Mouse (Mus musculus) CH12.LX (cell line): ENCODE results near the gene Otud5. TPM values are rescaled to one million over a fixed set of nuclear protein-coding genes. Genes with fewer than 3 reads are reported as not detected.

ENCODE experiments used
- DNase-seq: peaks from one replicate; pipeline ENCODE4 v3.0.0-alpha.2; 2013; ENCODE audit errors: extremely low read depth
- H3K27ac ChIP-seq: 2 replicates; pipeline ENCODE4 v1.5.1; 2012; ENCODE audit warnings: low read depth, mild to moderate bottlenecking, control low read depth, moderate library complexity; ENCODE audit not compliant: insufficient read depth
- H3K27me3 ChIP-seq: replicated peaks from 2 replicates; pipeline ENCODE3; 2012; ENCODE audit warnings: inconsistent platforms
- H3K36me3 ChIP-seq, 2 experiments: replicated peaks in 1 of 2; 2 replicates each; pipeline versions ENCODE3 to v1.6.1; 2012; ENCODE audit warnings: inconsistent platforms in 1 of 2, low read length in 1 of 2, mild to moderate bottlenecking in 1 of 2, mixed read lengths in 1 of 2, moderate library complexity in 1 of 2; ENCODE audit not compliant: control insufficient read depth in 1 of 2, insufficient read depth in 1 of 2
- H3K4me1 ChIP-seq, 2 experiments: 2 replicates each; pipeline ENCODE4 v1.6.1; 2012; ENCODE audit warnings: inconsistent platforms in 1 of 2, moderate library complexity in 1 of 2; ENCODE audit not compliant: insufficient read depth in 2 of 2, control insufficient read depth in 1 of 2
- H3K4me2 ChIP-seq: 2 replicates; pipeline ENCODE4 v1.6.1; 2012; ENCODE audit warnings: low read depth, mild to moderate bottlenecking, control low read depth; ENCODE audit not compliant: poor library complexity, insufficient read depth, severe bottlenecking
- H3K4me3 ChIP-seq, 3 experiments: fragments of 150-350 bp in 1 of 3; sonication (generic) in 1 of 3; replicated peaks in 1 of 3; 2 replicates each; pipeline versions ENCODE3 to v1.5.1; 2011 to 2012; ENCODE audit warnings: low read depth in 2 of 3, low read length in 2 of 3, mild to moderate bottlenecking in 2 of 3, moderate library complexity in 2 of 3, control low read depth in 1 of 3, improper control_type of control experiment in 1 of 3, inconsistent platforms in 1 of 3, mixed read lengths in 1 of 3; ENCODE audit not compliant: poor library complexity in 1 of 3
- H3K79me2 ChIP-seq: replicated peaks from 2 replicates; pipeline ENCODE4 v1.6.1; 2012; ENCODE audit warnings: mild to moderate bottlenecking, moderate library complexity; ENCODE audit not compliant: control insufficient read depth, poor library complexity, insufficient read depth, severe bottlenecking; ENCODE audit errors: extremely low read depth
- H3K9ac ChIP-seq: 2 replicates; pipeline ENCODE4 v1.6.1; 2012; ENCODE audit warnings: low read depth, mild to moderate bottlenecking, control low read depth, moderate library complexity; ENCODE audit not compliant: insufficient read depth
- H3K9me3 ChIP-seq: replicated peaks from 2 replicates; pipeline ENCODE3; 2012; ENCODE audit warnings: low read length, inconsistent platforms, mixed read lengths
- BHLHE40 ChIP-seq: IDR thresholded peaks from 2 replicates; pipeline ENCODE4 v1.6.1; 2011; ENCODE audit warnings: mild to moderate bottlenecking, low read depth, low read length, improper control_type of control experiment
- CHD1 ChIP-seq: IDR thresholded peaks from 2 replicates; pipeline ENCODE4 v1.6.1; 2012; ENCODE audit warnings: low read depth, low read length, improper control_type of control experiment, inconsistent platforms
- CHD2 ChIP-seq: IDR thresholded peaks from 2 replicates; pipeline ENCODE4 v1.6.1; 2011; ENCODE audit warnings: low read length, improper control_type of control experiment
- CTCF ChIP-seq, 2 experiments: IDR thresholded peaks in 1 of 2; conservative IDR thresholded peaks in 1 of 2; 2 replicates each; pipeline ENCODE4 v1.5.1; 2011 to 2012; ENCODE audit warnings: low read depth in 2 of 2, low read length in 2 of 2, improper control_type of control experiment in 1 of 2, inconsistent platforms in 1 of 2, mild to moderate bottlenecking in 1 of 2, moderate library complexity in 1 of 2
- E2F4 ChIP-seq: IDR thresholded peaks from 2 replicates; pipeline ENCODE4 v1.6.1; 2011; ENCODE audit warnings: low read depth, low read length, improper control_type of control experiment; ENCODE audit not compliant: insufficient replicate concordance
- ELF1 ChIP-seq: IDR thresholded peaks from 2 replicates; pipeline ENCODE4 v1.6.1; 2014; ENCODE audit warnings: low read depth, mild to moderate bottlenecking, inconsistent platforms, low read length, improper control_type of control experiment
- EP300 ChIP-seq: IDR thresholded peaks from 2 replicates; pipeline ENCODE4 v1.6.1; 2011; ENCODE audit warnings: low read length, improper control_type of control experiment
- ETS1 ChIP-seq: conservative IDR thresholded peaks from 2 replicates; pipeline ENCODE4 v1.6.1; 2012; ENCODE audit warnings: low read depth, mild to moderate bottlenecking, inconsistent platforms, low read length, improper control_type of control experiment, moderate library complexity
- GABPA ChIP-seq: IDR thresholded peaks from 2 replicates; pipeline ENCODE4 v1.6.1; 2012; ENCODE audit warnings: low read depth, low read length, improper control_type of control experiment, inconsistent platforms; ENCODE audit not compliant: insufficient replicate concordance
- HCFC1 ChIP-seq: IDR thresholded peaks from 2 replicates; pipeline ENCODE4 v1.6.1; 2012; ENCODE audit warnings: low read depth, mild to moderate bottlenecking, inconsistent platforms, low read length, improper control_type of control experiment
- IRF4 ChIP-seq: IDR thresholded peaks from 2 replicates; pipeline ENCODE4 v1.6.1; 2014; ENCODE audit warnings: low read depth, mild to moderate bottlenecking, inconsistent platforms, low read length, improper control_type of control experiment
- JUN ChIP-seq: IDR thresholded peaks from 2 replicates; pipeline ENCODE4 v1.6.1; 2011; ENCODE audit warnings: low read depth, mild to moderate bottlenecking, low read length, improper control_type of control experiment, moderate library complexity; ENCODE audit not compliant: insufficient read depth
- JUND ChIP-seq: conservative IDR thresholded peaks from 2 replicates; pipeline ENCODE4 v1.6.1; 2011; ENCODE audit warnings: low read depth, low read length, improper control_type of control experiment
- KAT2A ChIP-seq: IDR thresholded peaks from 2 replicates; pipeline ENCODE4 v1.6.1; 2012; ENCODE audit warnings: low read length, improper control_type of control experiment, inconsistent platforms; ENCODE audit not compliant: insufficient replicate concordance
- MAFK ChIP-seq: IDR thresholded peaks from 2 replicates; pipeline ENCODE4 v1.6.1; 2011; ENCODE audit warnings: low read length, improper control_type of control experiment; ENCODE audit not compliant: insufficient replicate concordance
- MAX ChIP-seq: IDR thresholded peaks from 2 replicates; pipeline ENCODE4 v1.6.1; 2011; ENCODE audit warnings: low read length, improper control_type of control experiment
- MAZ ChIP-seq: IDR thresholded peaks from 2 replicates; pipeline ENCODE4 v1.6.1; 2012; ENCODE audit warnings: low read depth, mild to moderate bottlenecking, inconsistent platforms, low read length, improper control_type of control experiment, moderate library complexity
- MXI1 ChIP-seq: IDR thresholded peaks from 2 replicates; pipeline ENCODE4 v1.6.1; 2011; ENCODE audit warnings: mild to moderate bottlenecking, low read depth, low read length, improper control_type of control experiment
- MYC ChIP-seq: IDR thresholded peaks from 2 replicates; pipeline ENCODE4 v1.6.1; 2011; ENCODE audit warnings: low read depth, mild to moderate bottlenecking, improper control_type of control experiment, low read length
- NELFE ChIP-seq: IDR thresholded peaks from 2 replicates; pipeline ENCODE4 v1.6.1; 2011; ENCODE audit warnings: low read depth, low read length, improper control_type of control experiment
- NRF1 ChIP-seq: IDR thresholded peaks from 2 replicates; pipeline ENCODE4 v1.6.1; 2014; ENCODE audit warnings: low read depth, mild to moderate bottlenecking, inconsistent platforms, low read length, improper control_type of control experiment, moderate library complexity
- PAX5 ChIP-seq: IDR thresholded peaks from 2 replicates; pipeline ENCODE4 v1.6.1; 2012; ENCODE audit warnings: low read length, inconsistent platforms, mixed read lengths
- POLR2A ChIP-seq: IDR thresholded peaks from 2 replicates; pipeline ENCODE4 v1.6.1; 2011; ENCODE audit warnings: low read depth, mild to moderate bottlenecking, improper control_type of control experiment, low read length
- POLR2AphosphoS2 ChIP-seq: IDR thresholded peaks from 2 replicates; pipeline ENCODE4 v1.6.1; 2011; ENCODE audit warnings: low read depth, low read length, improper control_type of control experiment
- RAD21 ChIP-seq: IDR thresholded peaks from 2 replicates; pipeline ENCODE4 v1.6.1; 2011; ENCODE audit warnings: low read depth, mild to moderate bottlenecking, low read length, improper control_type of control experiment, moderate library complexity
- RCOR1 ChIP-seq: conservative IDR thresholded peaks from 2 replicates; pipeline ENCODE4 v1.6.1; 2012; ENCODE audit warnings: low read depth, mild to moderate bottlenecking, inconsistent platforms, low read length, improper control_type of control experiment
- SIN3A ChIP-seq: IDR thresholded peaks from 2 replicates; pipeline ENCODE4 v1.6.1; 2012; ENCODE audit warnings: low read length, improper control_type of control experiment, inconsistent platforms
- SMC3 ChIP-seq: IDR thresholded peaks from 2 replicates; pipeline ENCODE4 v1.6.1; 2011; ENCODE audit warnings: low read depth, low read length, improper control_type of control experiment
- TBP ChIP-seq: conservative IDR thresholded peaks from 2 replicates; pipeline ENCODE4 v1.6.1; 2011; ENCODE audit warnings: low read depth, low read length, improper control_type of control experiment
- TCF12 ChIP-seq: IDR thresholded peaks from 2 replicates; pipeline ENCODE4 v1.6.1; 2014; ENCODE audit warnings: low read depth, mild to moderate bottlenecking, inconsistent platforms, low read length, improper control_type of control experiment
- UBTF ChIP-seq: IDR thresholded peaks from 2 replicates; pipeline ENCODE4 v1.6.1; 2012; ENCODE audit warnings: low read depth, mild to moderate bottlenecking, inconsistent platforms, low read length, improper control_type of control experiment, moderate library complexity
- USF1 ChIP-seq: IDR thresholded peaks from 2 replicates; pipeline ENCODE4 v1.6.1; 2014; ENCODE audit warnings: low read depth, mild to moderate bottlenecking, inconsistent platforms, low read length, improper control_type of control experiment
- USF2 ChIP-seq: conservative IDR thresholded peaks from 2 replicates; pipeline ENCODE4 v1.6.1; 2011; ENCODE audit warnings: low read depth, low read length, improper control_type of control experiment
- ZC3H11A ChIP-seq: IDR thresholded peaks from 2 replicates; pipeline ENCODE4 v1.6.1; 2012; ENCODE audit warnings: low read depth, mild to moderate bottlenecking, inconsistent platforms, low read length, improper control_type of control experiment
- ZKSCAN1 ChIP-seq: IDR thresholded peaks from 2 replicates; pipeline ENCODE4 v1.6.1; 2012; ENCODE audit warnings: low read depth, inconsistent platforms, low read length, improper control_type of control experiment, borderline replicate concordance
- ZMIZ1 ChIP-seq: IDR thresholded peaks from 2 replicates; pipeline ENCODE4 v1.6.1; 2012; ENCODE audit warnings: low read depth, mild to moderate bottlenecking, inconsistent platforms, low read length, improper control_type of control experiment
- ZNF384 ChIP-seq: IDR thresholded peaks from 2 replicates; pipeline ENCODE4 v1.6.1; 2012; ENCODE audit warnings: low read depth, low read length, improper control_type of control experiment, inconsistent platforms
- dilution Hi-C: fragments of 300-500 bp; cut with MboI; formaldehyde crosslinking; loops from 2 replicates; pipeline ENCODE4 v1.14.3; 2020; ENCODE audit warnings: low sequenced_read_pairs; ENCODE audit not compliant: extremely low pct_unique_long_range_greater_than_20kb, extremely low pct_ligation_motif_present
- in situ Hi-C: fragments of 300-500 bp; cut with MboI; formaldehyde crosslinking; loops from 3 replicates; pipeline ENCODE4 v1.14.3; 2019; ENCODE audit warnings: low sequenced_read_pairs, low pct_ligation_motif_present, low pct_unique_long_range_greater_than_20kb, mixed read lengths
- polyA plus RNA-seq: library from polyadenylated mRNA; unstranded; fragments of >175 nt; gene quantifications from 2 replicates; pipeline ENCODE4 v1.2.1, GENCODE M21; 2012; ENCODE audit warnings: low read depth; ENCODE audit not compliant: insufficient read length
- total RNA-seq, 2 experiments: library from RNA; depleted of rRNA; stranded (reverse); fragments of 300-350 nt in 1 of 2; fragments of >200 nt in 1 of 2; gene quantifications; 2 replicates each; pipeline ENCODE4 v1.2.3; 2012 to 2014

The Otud5 gene
- total RNA-seq (2012; rRNA removed), result 46.6 and 67.8 TPM in 2 replicates
- 58.0 and 61.5 TPM in 2 replicates for total RNA-seq (2014; rRNA removed)
- 92.7 and 101 TPM in 2 replicates for polyA plus RNA-seq

- dilution Hi-C loops, result no loop called here
- H3K4me1 ChIP-seq, result peaks cover 0 to 18% of the 10 kb centered on the region in 2 experiments; a peak in 2 of 4 replicates
- in situ Hi-C loops, result no loop called here
- TF ChIP-seq JUN, result no peak
- no peak for TF ChIP-seq MYC
- no peak for TF ChIP-seq MAZ
- no peak for TF ChIP-seq RCOR1
- TF ChIP-seq GABPA, result no peak
- no peak for TF ChIP-seq CHD1
- TF ChIP-seq CHD2, result peak; percentile 52; the same call in 1 of the 2 replicates
- TF ChIP-seq NELFE, result peak; percentile 8
- no peak for TF ChIP-seq SMC3
- 0 out of 2 replicates have a peak, but pooled peaks have one; percentile 25 for TF ChIP-seq KAT2A
- TF ChIP-seq RAD21, result no peak
- no peak for TF ChIP-seq E2F4
- TF ChIP-seq USF2, result no peak
- TF ChIP-seq ZC3H11A, result no peak
- TF ChIP-seq POLR2AphosphoS2, result no peak
- TF ChIP-seq EP300, result no peak
- TF ChIP-seq MXI1, result peak; percentile 88
- no peak for TF ChIP-seq CTCF (conservative IDR thresholded peaks at IDR 0.05 in 1 of 2, IDR thresholded peaks at IDR 0.05 in 1 of 2; ENCODE audit: low read depth in 2 of 2, low read length in 2 of 2)
- TF ChIP-seq IRF4, result no peak
- peak; percentile 53 for TF ChIP-seq POLR2A
- TF ChIP-seq ZKSCAN1, result no peak
- no peak for TF ChIP-seq MAFK
- TF ChIP-seq MAX, result no peak
- TF ChIP-seq ETS1, result no peak
- no peak for TF ChIP-seq TBP
- TF ChIP-seq UBTF, result no peak
- TF ChIP-seq ZMIZ1, result no peak
- peak; percentile 39; the same call in 1 of the 2 replicates for TF ChIP-seq SIN3A
- TF ChIP-seq NRF1, result peak; percentile 85
- TF ChIP-seq TCF12, result peak; percentile 31; the same call in 1 of the 2 replicates
- no peak; the same call in none of the 2 replicates for TF ChIP-seq HCFC1
- no peak for TF ChIP-seq USF1
- TF ChIP-seq PAX5, result no peak
- TF ChIP-seq BHLHE40, result peak; percentile 36; the same call in 1 of the 2 replicates
- TF ChIP-seq ZNF384, result no peak
- no peak for TF ChIP-seq JUND
- peak; percentile 92 for TF ChIP-seq ELF1
Observed at GRCm38 (mm10) chrX:7841163-7842162, at the start of gene Otud5. Gene Otud5 (plus strand): TSS chrX:7841364.

More at GRCm38 (mm10) chrX:7841163-7842162, at the start of gene Otud5:
- H3K4me2 ChIP-seq, result peak within 1 kb of the TSS; percentile 65; the same call in 1 of the 2 replicates
- peaks cover 7 to 30% of the 10 kb centered on the region in 2 experiments for H3K36me3 ChIP-seq
- peak; percentile 94 for DNase-seq
- no peaks in the 10 kb centered on the region for H3K9me3 ChIP-seq
- peak within 1 kb of the TSS; percentile 80 for H3K27ac ChIP-seq
- no peaks in the 10 kb centered on the region for H3K27me3 ChIP-seq
- H3K9ac ChIP-seq, result peak within 1 kb of the TSS; percentile 99
- H3K4me3 ChIP-seq, result peak within 1 kb of the TSS; percentile 71 to 98 (median 75)
- peaks cover 46% of the 10 kb centered on the region for H3K79me2 ChIP-seq
